Mouse (Mus musculus) thymus, postnatal 4 days (tissue): ENCODE results near the gene Gm8159.
"Not testable (repeated sequence)": the region's sequence is repeated elsewhere in the genome, so short reads cannot be mapped to it uniquely, and the experiment has no call there.

Experiments used
- DNase-seq: peaks from one replicate; pipeline ENCODE4 v3.0.0; 2021

Gm8159 gene

DNA sequence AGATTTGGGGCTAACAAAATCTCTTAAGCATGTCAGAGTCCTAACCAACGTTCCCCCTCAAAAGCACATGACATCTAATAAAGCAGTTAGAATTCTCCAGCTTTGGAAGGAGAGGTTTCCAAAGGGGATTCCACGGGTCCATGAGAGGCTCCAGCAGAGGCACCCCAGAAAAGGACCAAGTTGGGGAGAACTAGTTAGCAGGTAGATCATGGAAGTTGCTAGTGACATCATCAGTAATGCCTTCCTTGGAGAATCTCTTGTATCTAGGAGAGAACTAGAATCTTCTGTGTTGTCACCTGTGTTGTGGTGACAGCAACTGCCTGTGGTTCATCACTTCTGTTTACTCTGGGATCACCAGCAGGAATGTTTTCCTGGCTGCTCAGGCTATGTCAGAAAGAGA, at the start of gene Gm8159:
Gm8159 (plus strand) TSS at position 301 of the 400 bp plus-strand sequence.
- not testable (repeated sequence) for DNase-seq

GRCm38 (mm10) chr14:4649309-4649708, 17.2 kb downstream of the Gm8159 start:
- peak; percentile 28 for DNase-seq

DNA sequence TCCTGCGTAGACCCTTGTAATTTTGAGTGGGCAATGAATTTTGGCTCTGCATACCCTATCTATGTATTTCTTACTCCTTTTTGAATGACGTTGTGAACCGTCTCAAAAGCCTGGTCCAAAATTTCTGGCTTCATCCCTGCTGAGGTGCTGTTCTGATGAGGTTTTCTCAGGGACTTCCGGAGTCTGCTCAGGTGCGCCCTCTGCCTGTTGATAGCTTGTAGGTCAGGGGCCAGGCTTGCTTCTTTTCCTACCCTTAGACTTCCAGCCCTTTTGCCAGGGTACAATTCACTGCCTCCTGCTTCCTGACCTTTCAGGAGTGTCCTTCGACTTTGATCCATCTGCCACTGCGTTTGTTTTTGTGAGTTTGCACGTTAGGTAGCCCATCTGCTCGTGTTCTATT, 18.2 kb downstream of the Gm8159 start:
- peak; percentile 8 for DNase-seq

GRCm38 (mm10) chr14:4663892-4664291, 31.7 kb downstream of the Gm8159 start, which contains the start of gene Gm3239:
Gene Gm3239 (plus strand): TSS chr14:4664192.
- not testable (repeated sequence) for DNase-seq
